ENCODE assay signal across 8 mouse cellular contexts in the genomic region with DNA sequence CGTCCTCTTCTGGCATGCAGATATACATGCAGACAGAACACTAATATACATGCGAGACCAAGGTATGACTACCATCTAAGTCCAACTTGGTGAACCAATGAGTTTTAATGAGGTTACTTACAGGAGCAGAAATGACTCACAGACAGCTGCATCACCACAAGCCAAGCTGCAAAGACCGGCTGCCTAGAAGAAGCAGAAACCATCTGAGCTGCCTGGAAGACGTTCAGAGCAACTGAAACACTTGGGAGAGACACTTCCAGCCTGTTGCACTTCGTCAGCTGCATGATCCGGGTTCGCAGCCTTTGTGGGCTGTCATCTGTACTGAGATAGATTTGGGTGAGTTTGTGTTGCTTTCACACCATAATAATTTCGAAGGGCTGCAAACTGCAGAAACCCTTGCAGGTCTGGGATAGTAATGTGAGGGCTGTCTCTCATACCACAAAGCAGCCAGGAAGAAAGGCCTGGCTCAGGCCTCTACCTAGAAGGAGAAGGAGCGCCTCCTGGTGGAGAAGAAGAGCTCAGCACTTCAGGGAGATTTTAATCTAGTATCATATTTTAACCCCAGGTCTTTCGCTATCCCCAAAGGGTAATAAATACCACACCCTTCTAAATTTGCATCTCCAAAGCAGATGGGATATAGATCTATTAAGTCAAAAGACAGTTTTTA. TPM values are rescaled to one million over a fixed set of nuclear protein-coding genes. Genes with fewer than 3 reads are reported as not detected.
A peak's percentile ranks its signal among the peaks of the same experiment; 100 is the strongest.
DNase-seq lines count a peak whose midpoint lies in the region; ATAC-seq lines count a peak whose summit lies in the region.

No protein-coding gene starts in this region.

- no peaks in the 10 kb centered on the region for H3K4me1 ChIP-seq in forebrain, embryonic 14.5 days (ENCODE audit: control insufficient read depth, insufficient read depth, low read length)
- H3K4me1 ChIP-seq in forebrain, embryonic 16.5 days (replicated peaks; ENCODE audit: control insufficient read depth, insufficient read depth, low read length) = peaks cover 7% of the 10 kb centered on the region; the same call in 1 of the 2 replicates
- peaks cover 9% of the 10 kb centered on the region for H3K4me1 ChIP-seq in hindbrain, embryonic 15.5 days (replicated peaks)

- ATAC-seq in forebrain, embryonic 14.5 days = no peak
- ATAC-seq in forebrain, embryonic 16.5 days = no peak
- ATAC-seq in hindbrain, embryonic 15.5 days (ENCODE audit: low FRiP score, low read depth) = no peak

- no peak overlapping the region for H3K27ac ChIP-seq in forebrain, embryonic 14.5 days (ENCODE audit: low read depth, low read length)
- no peak overlapping the region for H3K27ac ChIP-seq in forebrain, embryonic 16.5 days (ENCODE audit: low read length)
- H3K27ac ChIP-seq in hindbrain, embryonic 15.5 days (replicated peaks) = no peak overlapping the region

- H3K9ac ChIP-seq in forebrain, embryonic 14.5 days (ENCODE audit: low read length) = no peak overlapping the region
- H3K9ac ChIP-seq in forebrain, embryonic 16.5 days (replicated peaks; ENCODE audit: low read depth, low read length) = no peak overlapping the region
- no peak overlapping the region for H3K9ac ChIP-seq in hindbrain, embryonic 15.5 days

- H3K36me3 ChIP-seq in forebrain, embryonic 14.5 days (ENCODE audit: control insufficient read depth, insufficient read depth, low read length) = no peaks in the 10 kb centered on the region
- no peaks in the 10 kb centered on the region for H3K36me3 ChIP-seq in forebrain, embryonic 16.5 days (ENCODE audit: control insufficient read depth, insufficient read depth)
- no peaks in the 10 kb centered on the region for H3K36me3 ChIP-seq in hindbrain, embryonic 15.5 days

- 56% methylated on average over 10 of the region's 10 CpGs for WGBS in forebrain, embryonic 14.5 days
- 50% methylated on average over 10 of the region's 10 CpGs for WGBS in forebrain, embryonic 16.5 days
- WGBS in hindbrain, embryonic 15.5 days = 49% methylated on average over 10 of the region's 10 CpGs

- DNase-seq in forebrain, embryonic 14.5 days (ENCODE audit: low spot score) = peak; percentile 83
- DNase-seq in urinary bladder, postnatal 14 days (ENCODE audit: low spot score) = peak; percentile 76
- no peak for DNase-seq in urinary bladder, postnatal 10 days (ENCODE audit: low spot score)
- DNase-seq in embryo, embryonic 10.5 days (ENCODE audit: low spot score) = peak; percentile 88
- peak; percentile 82 for DNase-seq in lung, postnatal 10 days
- peak; percentile 62 to 83 for DNase-seq in spleen, postnatal 10 days (ENCODE audit: low spot score in 2 of 2)

- H3K4me3 ChIP-seq in forebrain, embryonic 14.5 days (ENCODE audit: low read depth, low read length) = no peak overlapping the region
- no peak overlapping the region for H3K4me3 ChIP-seq in forebrain, embryonic 16.5 days (replicated peaks; ENCODE audit: low read length)
- no peak overlapping the region for H3K4me3 ChIP-seq in hindbrain, embryonic 15.5 days

- no peaks in the 10 kb centered on the region for H3K9me3 ChIP-seq in forebrain, embryonic 14.5 days (replicated peaks; ENCODE audit: control insufficient read depth, low read length)
- H3K9me3 ChIP-seq in forebrain, embryonic 16.5 days (ENCODE audit: control insufficient read depth, low read length) = no peaks in the 10 kb centered on the region
- H3K9me3 ChIP-seq in hindbrain, embryonic 15.5 days = no peaks in the 10 kb centered on the region

- no peaks in the 10 kb centered on the region for H3K27me3 ChIP-seq in forebrain, embryonic 14.5 days (replicated peaks; ENCODE audit: control insufficient read depth, insufficient read depth, low read length)
- H3K27me3 ChIP-seq in forebrain, embryonic 16.5 days (replicated peaks; ENCODE audit: control insufficient read depth, insufficient read depth, low read length) = 0 out of 2 replicates have a peak, but pooled peaks cover 2% of the 10 kb centered on the region
- no peaks in the 10 kb centered on the region for H3K27me3 ChIP-seq in hindbrain, embryonic 15.5 days

- H3K4me2 ChIP-seq in forebrain, embryonic 14.5 days (ENCODE audit: low read length) = no peak overlapping the region
- H3K4me2 ChIP-seq in forebrain, embryonic 16.5 days (ENCODE audit: low read length) = no peak overlapping the region
- 0 out of 2 replicates have a peak overlapping the region, but pooled peaks have one; percentile 14 for H3K4me2 ChIP-seq in hindbrain, embryonic 15.5 days

RNA-seq across cellular contexts. Expression of a gene that starts 4.6 kb away (rescaled TPM):
- polyA plus RNA-seq in forebrain, embryonic 14.5 days (2014; fragmentation: Nextera tagmentation; extraction: Ambion mirVana) = 35.6 and 42.7 TPM in 2 replicates
- polyA plus RNA-seq in forebrain, embryonic 16.5 days (2015; fragmentation: Nextera tagmentation; extraction: Ambion mirVana) = 44.3 and 52.5 TPM in 2 replicates
- polyA plus RNA-seq in hindbrain, embryonic 15.5 days (2015; fragmentation: Nextera tagmentation; extraction: Ambion mirVana) = 43.6 and 47.9 TPM in 2 replicates

RNA-seq across cellular contexts. Expression of a gene that starts 5.4 kb away (rescaled TPM):
- polyA plus RNA-seq in forebrain, embryonic 14.5 days (2014; fragmentation: Nextera tagmentation; extraction: Ambion mirVana) = 378 and 456 TPM in 2 replicates
- polyA plus RNA-seq in forebrain, embryonic 16.5 days (2015; fragmentation: Nextera tagmentation; extraction: Ambion mirVana) = 332 and 339 TPM in 2 replicates
- polyA plus RNA-seq in hindbrain, embryonic 15.5 days (2015; fragmentation: Nextera tagmentation; extraction: Ambion mirVana) = 375 and 385 TPM in 2 replicates

RNA-seq across cellular contexts. Expression of a gene that starts 16.6 kb away (rescaled TPM):
- polyA plus RNA-seq in forebrain, embryonic 14.5 days (2014; fragmentation: Nextera tagmentation; extraction: Ambion mirVana) = 4.3 and 5.6 TPM in 2 replicates
- 7.8 and 8.7 TPM in 2 replicates for polyA plus RNA-seq in forebrain, embryonic 16.5 days (2015; fragmentation: Nextera tagmentation; extraction: Ambion mirVana)
- polyA plus RNA-seq in hindbrain, embryonic 15.5 days (2015; fragmentation: Nextera tagmentation; extraction: Ambion mirVana) = 6.9 and 7.3 TPM in 2 replicates

RNA-seq across cellular contexts. Expression of a gene that starts 29.8 kb away (rescaled TPM):
- polyA plus RNA-seq in forebrain, embryonic 14.5 days (2014; fragmentation: Nextera tagmentation; extraction: Ambion mirVana) = 83.0 and 111 TPM in 2 replicates
- 142 TPM in 2 replicates for polyA plus RNA-seq in forebrain, embryonic 16.5 days (2015; fragmentation: Nextera tagmentation; extraction: Ambion mirVana)
- 154 TPM in 2 replicates for polyA plus RNA-seq in hindbrain, embryonic 15.5 days (2015; fragmentation: Nextera tagmentation; extraction: Ambion mirVana)
